Mouse (Mus musculus): ENCODE data around the gene Dact2. TPM values are rescaled to one million over a fixed set of nuclear protein-coding genes. Genes with fewer than 3 reads are reported as not detected.

Gene Dact2
- not detected for polyA plus RNA-seq (2017; shearing (Covaris generic))

DNA sequence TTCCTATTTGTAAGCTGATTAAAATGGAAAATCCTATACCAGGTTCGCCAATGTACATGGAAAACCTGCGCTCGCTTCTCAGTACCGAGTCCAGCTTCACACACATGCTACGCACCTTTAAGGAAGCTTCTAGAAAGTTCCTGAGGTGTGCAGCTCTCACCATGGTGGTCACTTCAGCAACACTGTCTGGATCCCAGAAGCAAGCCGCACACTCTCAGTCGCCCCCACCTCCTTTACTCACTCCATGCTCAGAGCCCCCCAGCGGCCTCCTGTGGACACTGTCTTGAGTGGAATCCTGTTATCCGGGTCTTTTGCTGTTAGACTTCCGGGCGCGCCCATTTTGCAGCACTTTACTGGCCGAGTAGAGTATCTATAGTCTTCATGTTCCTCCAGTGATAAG lies at the start of gene Dact2:
Gene Dact2 (minus strand): TSS at position 244 of the 400 bp plus-strand sequence.

Other genes with a start within 250 kb of the Dact2 start
- gene Gm7356, start 200.6 kb downstream of the Dact2 start, polyA plus RNA-seq (2017; shearing (Covaris generic)): not detected
- gene Gm7358, start 144.8 kb downstream of the Dact2 start, polyA plus RNA-seq (2017; shearing (Covaris generic)): not detected
- gene Smoc2, start 75.2 kb upstream of the Dact2 start, polyA plus RNA-seq (2017; shearing (Covaris generic)): not detected